Mouse (Mus musculus) intestine, embryonic 15.5 days (tissue): ENCODE results near the gene Rps15. TPM values are rescaled to one million over a fixed set of nuclear protein-coding genes. Genes with fewer than 3 reads are reported as not detected.

Experiments
- ATAC-seq: fragments of 200-750 bp; cut with Nextera tagmentation; 2 replicates; pipeline ENCODE4 v1.8.0; 2017; ENCODE audit warnings: moderate TSS enrichment, moderate library complexity
- H3K27ac ChIP-seq: fragments of 300-500 bp; sonication (generic); 2 replicates; pipeline ENCODE4 v1.5.1; 2015; ENCODE audit warnings: mild to moderate bottlenecking, inconsistent platforms
- H3K27me3 ChIP-seq: fragments of 300-500 bp; sonication (generic); replicated peaks from 2 replicates; pipeline ENCODE4 v1.6.1; 2015; ENCODE audit warnings: inconsistent platforms
- H3K36me3 ChIP-seq: fragments of 300-500 bp; sonication (generic); 2 replicates; pipeline ENCODE4 v1.6.1; 2015; ENCODE audit warnings: inconsistent platforms
- H3K4me1 ChIP-seq: fragments of 300-500 bp; sonication (generic); replicated peaks from 2 replicates; pipeline ENCODE4 v1.6.1; 2015; ENCODE audit warnings: inconsistent platforms
- H3K4me2 ChIP-seq: fragments of 300-500 bp; sonication (generic); replicated peaks from 2 replicates; pipeline ENCODE4 v1.6.1; 2015; ENCODE audit warnings: mild to moderate bottlenecking, inconsistent platforms
- H3K4me3 ChIP-seq: fragments of 300-500 bp; sonication (generic); replicated peaks from 2 replicates; pipeline ENCODE4 v1.5.1; 2015; ENCODE audit warnings: inconsistent platforms
- H3K9ac ChIP-seq: fragments of 300-500 bp; sonication (generic); 2 replicates; pipeline ENCODE4 v1.6.1; 2015; ENCODE audit warnings: inconsistent platforms
- H3K9me3 ChIP-seq: fragments of 300-500 bp; sonication (generic); 2 replicates; pipeline ENCODE4 v1.6.1; 2016; ENCODE audit warnings: inconsistent platforms
- WGBS: fragments of 180-500 bp; shearing (Covaris S2); methylation state at CpG from one replicate; pipeline ENCODE4 v1.1.7; 2015; 5-methylcytosine and 5-hydroxymethylcytosine counted together
- polyA plus RNA-seq: library from polyadenylated mRNA; unstranded; fragments of >200 nt; fragmentation: Nextera tagmentation; extraction: Ambion mirVana; gene quantifications from 2 replicates; pipeline ENCODE4 v1.2.1, GENCODE M21; 2015

The Rps15 gene
- polyA plus RNA-seq, 1 experiment from 2014 or later = 974 TPM

DNA sequence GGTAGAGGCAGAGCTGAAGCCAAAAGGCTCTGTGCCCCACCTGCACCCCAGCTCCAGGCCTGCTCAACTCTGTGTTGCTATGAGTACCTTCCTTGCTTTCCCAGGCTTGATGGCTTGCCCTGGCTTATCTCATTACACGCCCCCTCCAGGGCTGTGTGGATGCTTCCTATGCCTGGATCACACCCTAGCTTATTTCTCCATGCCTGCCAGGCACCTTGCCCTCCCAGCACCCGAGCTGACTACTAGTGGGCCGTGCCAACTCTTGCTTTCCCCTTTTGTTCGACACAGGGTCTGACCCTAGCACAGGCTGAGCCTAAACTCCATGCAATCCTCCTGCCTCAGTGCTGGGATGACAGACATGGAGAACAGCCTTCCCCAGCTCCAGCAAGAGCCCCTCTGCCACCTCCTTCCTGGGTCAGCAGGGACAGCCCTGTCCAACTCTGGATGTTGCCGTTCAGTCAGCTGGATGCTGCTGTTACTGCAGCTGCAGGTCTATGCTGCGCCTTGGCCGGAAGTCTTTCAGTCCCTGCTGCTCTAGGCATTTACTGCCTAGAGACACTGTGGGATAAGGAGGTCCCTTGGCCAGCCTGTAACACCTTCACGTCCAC is 5.4 kb downstream of the Rps15 start:
- H3K9ac ChIP-seq = no peak overlapping the region
- 66% methylated on average over 8 of the region's 8 CpGs for WGBS
- ATAC-seq = no peak

DNA sequence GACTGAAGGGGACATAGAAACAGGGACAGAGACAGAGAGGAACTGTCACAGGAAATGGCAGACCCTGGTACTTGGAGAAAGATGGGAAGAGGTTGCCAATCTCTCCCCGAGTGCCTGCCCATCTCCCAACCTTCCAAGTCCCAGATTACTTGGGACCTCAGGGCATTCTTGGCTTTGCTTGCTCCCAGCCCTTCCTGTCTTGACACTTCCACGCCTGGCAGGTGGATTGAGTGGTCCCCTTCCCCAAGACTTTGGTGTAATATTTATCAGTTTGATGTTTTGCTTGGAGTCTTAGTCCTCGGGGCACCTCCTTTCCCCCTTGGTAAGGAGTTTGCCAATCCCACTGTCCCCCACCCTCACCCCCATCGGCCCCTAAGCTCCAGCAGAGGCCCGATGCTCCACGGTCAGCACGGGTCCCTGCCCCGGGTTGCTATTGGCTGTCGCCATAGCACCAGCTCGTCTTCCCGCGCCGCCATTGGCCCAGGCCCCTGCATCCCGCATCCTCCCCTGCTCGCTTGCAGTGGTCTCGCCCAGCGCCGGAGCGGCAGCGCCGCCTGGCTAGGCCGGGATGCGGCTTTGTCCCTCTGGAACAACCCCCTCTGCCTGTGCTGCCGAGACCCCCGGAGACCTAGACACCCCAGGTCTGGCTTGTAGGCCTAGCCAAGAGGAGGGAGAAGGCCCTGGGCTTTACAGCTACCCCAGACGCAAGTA is 6.5 kb downstream of the Rps15 start:
- 5% methylated on average over 26 of the region's 26 CpGs for whole genome bisulfite sequencing
- H3K9ac ChIP-seq = no peak overlapping the region; the same call in 1 of the 2 replicates
- peak; percentile 18; the same call in 1 of the 2 replicates for ATAC-seq

More for the DNA sequence above, 5.4 kb downstream of the Rps15 start:
- Histone ChIP-seq H3K27ac (no peak overlapping the region), H3K27me3 (peaks cover 49% of the 10 kb centered on the region), H3K4me1 (peaks cover 34% of the 10 kb centered on the region), H3K4me2 (no peak overlapping the region), H3K9me3 (no peaks in the 10 kb centered on the region), H3K4me3 (no peak overlapping the region), H3K36me3 (peaks cover 12% of the 10 kb centered on the region)

DNA sequence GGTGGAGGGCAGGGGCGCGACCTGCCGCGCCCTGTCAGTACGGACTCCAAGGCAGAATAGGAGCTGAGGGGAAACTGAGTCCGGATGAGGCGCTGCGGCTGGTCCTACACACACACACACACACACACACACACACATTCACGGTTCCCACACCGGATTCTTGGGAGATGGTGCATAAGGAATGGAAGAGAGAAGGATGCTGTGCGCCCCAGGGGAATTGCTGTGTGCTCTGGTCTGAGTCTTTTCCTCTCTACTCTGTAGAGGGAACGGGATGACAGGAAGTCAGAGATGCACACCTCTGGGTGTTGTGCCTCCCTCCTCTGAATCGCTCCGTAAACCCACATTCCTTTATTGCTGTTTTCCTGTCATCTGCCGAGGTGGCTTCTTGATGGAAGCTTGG is 7.0 kb downstream of the Rps15 start:
- H3K4me2 ChIP-seq = peak overlapping the region; percentile 17; the same call in 1 of the 2 replicates
- peaks cover 7% of the 10 kb centered on the region for H3K36me3 ChIP-seq
- WGBS = 16% methylated on average over 15 of the region's 15 CpGs
- H3K9ac ChIP-seq = no peak overlapping the region; the same call in 1 of the 2 replicates
- no peak for ATAC-seq
- peaks cover 22% of the 10 kb centered on the region for H3K4me1 ChIP-seq
- peak overlapping the region; percentile 9; the same call in 1 of the 2 replicates for H3K4me3 ChIP-seq
- peaks cover 53% of the 10 kb centered on the region for H3K27me3 ChIP-seq
- no peaks in the 10 kb centered on the region for H3K9me3 ChIP-seq
- no peak overlapping the region for H3K27ac ChIP-seq

More for the DNA sequence above, 6.5 kb downstream of the Rps15 start:
- Histone ChIP-seq H3K4me1 (peaks cover 27% of the 10 kb centered on the region), H3K4me2 (peak overlapping the region; percentile 17; the same call in 1 of the 2 replicates), H3K9me3 (no peaks in the 10 kb centered on the region), H3K4me3 (peak overlapping the region; percentile 9; the same call in 1 of the 2 replicates), H3K27ac (no peak overlapping the region), H3K36me3 (peaks cover 12% of the 10 kb centered on the region), H3K27me3 (peaks cover 51% of the 10 kb centered on the region)

DNA sequence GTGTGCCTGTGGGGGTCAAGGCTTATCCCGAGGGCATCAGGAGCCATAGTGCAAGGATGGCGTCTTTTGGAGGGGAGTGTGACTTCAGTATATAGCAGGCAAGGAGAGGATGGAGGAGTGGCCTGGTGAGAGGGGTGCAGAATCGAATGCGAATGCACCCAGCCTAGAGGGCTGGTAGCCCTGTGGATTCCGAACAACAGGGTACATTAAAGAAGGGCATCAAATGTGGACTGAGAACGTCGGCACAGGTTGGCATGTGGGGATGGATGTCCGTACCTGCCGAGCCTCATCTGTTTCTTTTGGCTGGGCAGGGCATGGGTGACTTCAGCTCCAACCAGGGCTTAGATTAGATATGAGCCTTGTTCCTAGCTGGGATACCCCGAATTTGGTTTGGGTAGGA is 7.6 kb downstream of the Rps15 start:
- ATAC-seq = no peak
- H3K4me1 ChIP-seq = peaks cover 21% of the 10 kb centered on the region
- no peak overlapping the region; the same call in 1 of the 2 replicates for H3K4me3 ChIP-seq
- H3K4me2 ChIP-seq = no peak overlapping the region
- 51% methylated on average over 10 of the region's 10 CpGs for WGBS
- H3K9ac ChIP-seq = 0 out of 2 replicates have a peak overlapping the region, but pooled peaks have one; percentile 8
- H3K9me3 ChIP-seq = no peaks in the 10 kb centered on the region
- H3K27ac ChIP-seq = no peak overlapping the region
- H3K27me3 ChIP-seq = peaks cover 59% of the 10 kb centered on the region
- H3K36me3 ChIP-seq = peaks cover 2% of the 10 kb centered on the region; the same call in 1 of the 2 replicates

DNA sequence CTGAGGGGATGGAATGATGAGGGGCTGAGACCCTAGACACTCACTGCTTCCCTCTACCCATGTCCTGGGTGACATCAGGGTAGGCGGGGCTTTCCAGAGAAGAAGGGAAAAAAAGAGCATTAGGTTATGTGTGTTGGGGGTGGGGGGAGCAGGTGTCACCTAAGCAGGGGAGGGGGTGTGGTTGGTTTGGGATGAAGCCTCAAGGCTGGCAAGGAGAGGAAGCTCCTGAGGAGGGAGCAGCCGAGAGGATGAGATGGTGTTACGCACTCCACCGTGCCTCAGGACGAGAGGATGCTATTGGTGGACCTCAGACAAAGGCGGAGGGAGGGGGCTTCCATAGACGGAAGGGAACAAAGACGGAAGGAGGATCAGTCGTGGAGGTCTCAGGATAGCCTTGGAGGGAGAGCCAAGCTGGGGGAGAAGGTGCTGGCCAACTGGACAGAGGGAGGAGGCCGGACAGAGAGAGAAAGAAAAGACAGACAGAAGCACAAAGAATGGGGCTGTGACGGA is 8.5 kb downstream of the Rps15 start:
- no peak for ATAC-seq
- Histone ChIP-seq H3K36me3 (no peaks in the 10 kb centered on the region), H3K4me3 (0 out of 2 replicates have a peak overlapping the region, but pooled peaks have one; percentile 2), H3K4me1 (peaks cover 17% of the 10 kb centered on the region), H3K4me2 (0 out of 2 replicates have a peak overlapping the region, but pooled peaks have one; percentile 2), H3K27me3 (peaks cover 68% of the 10 kb centered on the region), H3K27ac (no peak overlapping the region), H3K9me3 (no peaks in the 10 kb centered on the region), H3K9ac (no peak overlapping the region)
- 35% methylated on average over 11 of the region's 11 CpGs for WGBS

DNA sequence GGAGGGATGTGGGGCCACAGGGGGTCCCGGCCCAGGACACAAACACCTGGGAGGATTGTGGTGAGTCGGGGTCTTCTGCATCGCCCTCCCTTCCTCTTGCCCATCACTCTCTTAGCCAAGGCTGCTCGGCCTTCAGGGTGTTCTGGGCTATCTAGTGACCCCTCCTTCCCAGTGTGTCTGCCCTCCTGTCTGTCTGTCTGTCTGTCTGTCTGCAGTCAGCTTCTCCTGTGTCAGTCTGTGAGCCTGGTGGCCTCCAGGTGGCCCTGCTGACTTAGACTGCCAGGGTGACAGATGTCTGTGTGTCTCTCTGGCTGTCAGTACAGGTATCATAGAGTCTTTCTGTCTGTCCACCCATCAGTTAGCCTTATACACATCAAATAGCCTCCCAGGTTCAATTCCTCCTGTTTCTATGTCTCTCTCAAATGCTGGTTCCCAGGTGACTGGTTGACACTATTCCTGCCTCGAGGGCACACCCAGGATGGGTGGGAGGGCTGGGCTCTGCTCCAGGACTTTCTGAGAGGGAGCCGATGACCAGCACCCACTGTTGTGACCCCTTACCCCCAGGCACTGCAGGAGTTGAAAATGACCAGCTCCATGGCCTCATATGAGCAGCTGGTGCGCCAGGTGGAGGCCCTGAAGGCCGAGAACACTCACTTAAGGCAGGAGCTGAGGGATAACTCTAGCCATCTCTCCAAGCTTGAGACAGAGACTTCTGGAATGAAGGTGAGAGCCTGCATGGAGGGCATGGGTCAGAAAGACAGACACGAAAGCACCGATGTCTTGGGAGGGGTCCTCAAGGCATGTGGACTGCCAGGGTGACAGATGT is 9.2 kb downstream of the Rps15 start:
- no peaks in the 10 kb centered on the region for H3K36me3 ChIP-seq
- peaks cover 74% of the 10 kb centered on the region for H3K27me3 ChIP-seq
- no peak for ATAC-seq
- peak overlapping the region; percentile 9; the same call in 1 of the 2 replicates for H3K4me2 ChIP-seq
- H3K27ac ChIP-seq = no peak overlapping the region
- H3K4me3 ChIP-seq = 0 out of 2 replicates have a peak overlapping the region, but pooled peaks have one; percentile 2
- 0 out of 2 replicates have a peak overlapping the region, but pooled peaks have one; percentile 6 for H3K9ac ChIP-seq
- no peaks in the 10 kb centered on the region for H3K9me3 ChIP-seq
- peaks cover 12% of the 10 kb centered on the region for H3K4me1 ChIP-seq
- 76% methylated on average over 10 of the region's 10 CpGs for WGBS

DNA sequence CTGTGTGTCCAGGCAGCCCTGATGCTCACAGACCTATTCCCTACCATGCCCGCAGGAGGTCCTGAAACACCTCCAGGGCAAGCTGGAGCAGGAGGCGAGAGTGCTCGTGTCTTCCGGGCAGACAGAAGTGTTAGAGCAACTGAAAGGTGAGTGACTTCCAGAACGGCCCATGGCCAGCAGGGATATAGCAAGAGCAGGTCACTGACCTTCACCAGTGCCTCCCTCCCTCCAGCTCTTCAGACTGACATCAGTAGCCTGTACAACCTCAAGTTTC is 9.8 kb downstream of the Rps15 start:
- H3K27me3 ChIP-seq = peaks cover 76% of the 10 kb centered on the region
- H3K9ac ChIP-seq = 0 out of 2 replicates have a peak overlapping the region, but pooled peaks have one; percentile 6
- peak overlapping the region; percentile 40; the same call in 1 of the 2 replicates for H3K27ac ChIP-seq
- WGBS = 51% methylated on average over 5 of the region's 5 CpGs
- H3K4me1 ChIP-seq = peaks cover 12% of the 10 kb centered on the region
- no peaks in the 10 kb centered on the region for H3K9me3 ChIP-seq
- H3K4me3 ChIP-seq = no peak overlapping the region
- H3K36me3 ChIP-seq = no peaks in the 10 kb centered on the region
- no peak for ATAC-seq
- peak overlapping the region; percentile 17 for H3K4me2 ChIP-seq

DNA sequence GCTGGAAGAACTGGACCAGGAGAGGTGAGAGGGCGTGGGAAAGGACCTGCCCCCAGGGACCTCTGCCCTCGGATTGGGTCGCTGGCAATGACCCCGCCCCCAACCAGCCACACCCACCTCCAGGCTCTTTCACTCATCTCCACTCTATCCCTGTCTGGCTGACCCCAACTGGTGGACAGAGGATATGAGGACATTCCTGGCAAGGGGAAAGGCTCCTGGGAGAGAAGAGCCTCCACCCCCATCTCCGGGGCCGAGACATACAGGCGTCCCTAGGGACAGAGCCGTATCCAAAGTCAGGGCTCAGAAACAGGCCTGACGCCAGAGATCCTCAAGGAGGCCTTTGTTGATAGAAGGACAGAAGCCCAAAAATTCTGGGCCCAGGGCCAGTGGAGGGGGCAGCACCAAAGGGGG is 10.2 kb downstream of the Rps15 start:
- no peaks in the 10 kb centered on the region for H3K36me3 ChIP-seq
- peak; percentile 39 for ATAC-seq
- H3K4me1 ChIP-seq = peaks cover 12% of the 10 kb centered on the region
- H3K4me2 ChIP-seq = peak overlapping the region; percentile 17
- 11% methylated on average over 9 of the region's 9 CpGs for WGBS
- peaks cover 73% of the 10 kb centered on the region for H3K27me3 ChIP-seq
- no peaks in the 10 kb centered on the region for H3K9me3 ChIP-seq
- no peak overlapping the region for H3K4me3 ChIP-seq
- 0 out of 2 replicates have a peak overlapping the region, but pooled peaks have one; percentile 6 for H3K9ac ChIP-seq
- peak overlapping the region; percentile 40; the same call in 1 of the 2 replicates for H3K27ac ChIP-seq

DNA sequence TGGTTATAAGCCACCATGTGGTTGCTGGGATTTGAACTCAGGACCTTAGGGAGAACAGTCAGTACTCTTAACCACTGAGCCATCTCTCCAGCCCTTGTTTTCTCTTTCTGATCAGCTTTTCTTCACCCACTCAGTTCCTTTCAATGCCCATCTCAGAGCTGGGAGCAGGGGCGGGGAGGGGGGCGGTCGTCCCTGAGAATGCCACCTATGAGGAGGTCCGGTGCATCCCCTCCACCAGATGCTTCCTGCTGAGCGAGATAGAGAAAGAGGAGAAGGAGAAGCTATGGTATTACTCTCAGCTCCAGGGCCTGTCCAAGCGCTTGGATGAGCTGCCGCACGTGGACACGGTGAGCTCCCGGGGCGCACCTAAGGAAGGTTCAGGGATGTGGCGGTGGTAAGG is 12.2 kb downstream of the Rps15 start:
- WGBS = 23% methylated on average over 12 of the region's 12 CpGs
- peak overlapping the region; percentile 46 for H3K4me2 ChIP-seq

DNA sequence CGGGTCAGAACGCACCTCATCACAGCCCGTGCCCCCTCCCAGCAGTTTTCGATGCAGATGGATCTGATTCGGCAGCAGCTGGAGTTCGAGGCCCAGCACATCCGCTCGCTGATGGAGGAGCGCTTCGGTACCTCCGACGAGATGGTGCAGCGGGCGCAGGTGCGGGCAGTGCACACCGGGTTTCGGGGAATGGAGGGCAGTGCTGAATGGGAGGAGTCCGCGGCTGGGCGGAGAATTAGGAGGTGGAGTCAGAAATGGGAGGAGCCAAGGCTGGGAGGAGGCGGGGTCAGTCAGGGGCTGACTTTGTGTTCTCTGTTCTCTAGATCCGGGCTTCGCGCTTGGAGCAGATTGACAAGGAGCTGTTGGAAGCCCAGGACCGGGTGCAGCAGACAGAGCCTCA is 12.6 kb downstream of the Rps15 start:
- Histone ChIP-seq H3K4me1 (peaks cover 12% of the 10 kb centered on the region), H3K4me3 (peak overlapping the region; percentile 11; the same call in 1 of the 2 replicates), H3K27ac (no peak overlapping the region), H3K27me3 (peaks cover 53% of the 10 kb centered on the region), H3K4me2 (peak overlapping the region; percentile 46), H3K9ac (no peak overlapping the region), H3K9me3 (no peaks in the 10 kb centered on the region), H3K36me3 (no peaks in the 10 kb centered on the region)
- 13% methylated on average over 25 of the region's 25 CpGs for WGBS
- ATAC-seq = peak; percentile 52; the same call in 1 of the 2 replicates

More for the DNA sequence above, 12.2 kb downstream of the Rps15 start:
- Histone ChIP-seq H3K9ac (no peak overlapping the region), H3K9me3 (no peaks in the 10 kb centered on the region), H3K4me1 (peaks cover 12% of the 10 kb centered on the region), H3K27ac (no peak overlapping the region), H3K27me3 (peaks cover 57% of the 10 kb centered on the region), H3K4me3 (peak overlapping the region; percentile 11; the same call in 1 of the 2 replicates), H3K36me3 (no peaks in the 10 kb centered on the region)
- ATAC-seq = no peak

DNA sequence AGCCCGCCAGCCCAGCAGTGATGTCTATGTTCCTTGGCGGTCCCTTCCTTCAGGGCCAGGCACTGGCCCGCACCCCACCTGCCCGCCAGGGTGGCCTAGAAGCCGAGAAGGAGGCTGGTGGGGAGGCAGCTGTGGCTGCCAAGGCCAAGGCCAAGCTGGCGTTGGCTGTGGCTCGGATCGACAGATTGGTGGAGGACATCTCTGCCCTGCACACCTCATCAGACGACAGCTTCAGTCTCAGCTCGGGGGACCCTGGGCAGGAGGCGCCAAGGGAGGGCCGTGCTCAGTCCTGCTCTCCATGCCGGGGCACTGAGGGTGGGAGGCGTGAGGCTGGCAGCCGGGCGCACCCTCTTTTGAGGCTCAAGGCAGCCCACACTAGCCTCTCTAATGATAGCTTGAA is 19.3 kb downstream of the Rps15 start:
- 81% methylated on average over 16 of the region's 16 CpGs for WGBS
- no peak overlapping the region for H3K9ac ChIP-seq
- peaks cover 26% of the 10 kb centered on the region for H3K4me1 ChIP-seq
- H3K36me3 ChIP-seq = no peaks in the 10 kb centered on the region
- H3K27ac ChIP-seq = no peak overlapping the region
- H3K27me3 ChIP-seq = peaks cover 63% of the 10 kb centered on the region
- no peak for ATAC-seq
- H3K4me3 ChIP-seq = no peak overlapping the region
- H3K9me3 ChIP-seq = no peaks in the 10 kb centered on the region
- no peak overlapping the region for H3K4me2 ChIP-seq
